Mouse (Mus musculus): Measurements from ENCODE around the gene Kctd15. TPM values are rescaled to one million over a fixed set of nuclear protein-coding genes. Genes with fewer than 3 reads are reported as not detected.
A peak's percentile ranks its signal among the peaks of the same experiment; 100 is the strongest.

Gene Kctd15
- 54.5 and 61.6 TPM in 2 replicates for polyA plus RNA-seq (2016; fragmentation: Nextera tagmentation; extraction: Ambion mirVana)

DNA sequence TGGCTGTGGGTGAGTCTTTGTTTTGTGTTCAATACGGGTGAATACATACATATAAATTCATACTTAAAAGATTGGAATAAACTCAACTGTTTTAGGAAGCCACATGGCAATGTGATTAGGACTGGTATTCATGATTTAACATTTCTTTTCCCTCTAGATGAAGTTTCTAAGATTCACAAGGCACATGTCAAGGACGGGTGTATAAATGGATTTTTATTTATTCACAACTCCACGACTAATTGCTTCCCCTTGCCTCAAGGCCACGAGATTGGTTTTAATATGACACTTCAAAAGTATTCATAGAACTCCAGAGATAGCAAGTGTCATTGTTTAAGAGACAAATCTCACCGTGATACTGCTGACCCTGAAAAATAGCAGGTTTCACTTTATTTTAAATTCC lies at the start of gene Kctd15:
Kctd15 (minus strand) TSS at position 101 of the 400 bp plus-strand sequence.
- H3K9ac ChIP-seq, result peak within 1 kb of the TSS; percentile 95
- ATAC-seq (ENCODE audit: insufficient number of reproducible peaks, insufficient read depth, low FRiP score, low TSS enrichment), result no peak
- no peaks in the 10 kb centered on the region for H3K9me3 ChIP-seq
- no peaks in the 10 kb centered on the region for H3K27me3 ChIP-seq
- no peaks in the 10 kb centered on the region for H3K36me3 ChIP-seq
- H3K4me2 ChIP-seq (replicated peaks), result peak within 1 kb of the TSS; percentile 82
- peak within 1 kb of the TSS; percentile 100 for H3K27ac ChIP-seq
- 61% methylated on average over 5 of the region's 5 CpGs for WGBS
- H3K4me3 ChIP-seq, result peak within 1 kb of the TSS; percentile 89
- H3K4me1 ChIP-seq, result peaks cover 9% of the 10 kb centered on the region

GRCm38 (mm10) chr7:34704401-34704800 lies 47.9 kb upstream of the Kctd15 start:
- H3K36me3 ChIP-seq, result no peaks in the 10 kb centered on the region
- 0 out of 2 replicates have a peak, but pooled peaks cover 2% of the 10 kb centered on the region for H3K9me3 ChIP-seq
- H3K4me2 ChIP-seq (replicated peaks), result no peak overlapping the region
- peak overlapping the region; percentile 6; the same call in 1 of the 2 replicates for H3K27ac ChIP-seq
- no peak overlapping the region for H3K9ac ChIP-seq
- H3K4me3 ChIP-seq, result no peak overlapping the region
- H3K27me3 ChIP-seq, result 0 out of 2 replicates have a peak, but pooled peaks cover 2% of the 10 kb centered on the region
- no peak for ATAC-seq (ENCODE audit: insufficient number of reproducible peaks, insufficient read depth, low FRiP score, low TSS enrichment)
- 46% methylated on average over 4 of the region's 4 CpGs for WGBS
- peaks cover 10% of the 10 kb centered on the region; the same call in 1 of the 2 replicates for H3K4me1 ChIP-seq

- Histone ChIP-seq H3K4me2 (replicated peaks) (no peak overlapping the region), H3K27me3 (no peaks in the 10 kb centered on the region), H3K4me3 (no peak overlapping the region), H3K27ac (no peak overlapping the region), H3K9ac (no peak overlapping the region), H3K36me3 (no peaks in the 10 kb centered on the region), H3K9me3 (0 out of 2 replicates have a peak, but pooled peaks cover 2% of the 10 kb centered on the region), H3K4me1 (peaks cover 10% of the 10 kb centered on the region; the same call in 1 of the 2 replicates)
- 53% methylated on average over 4 of the region's 4 CpGs for WGBS
- ATAC-seq (ENCODE audit: insufficient number of reproducible peaks, insufficient read depth, low FRiP score, low TSS enrichment), result no peak
Measured at GRCm38 (mm10) chr7:34703437-34703836, 46.9 kb upstream of the Kctd15 start.

- ATAC-seq (ENCODE audit: insufficient number of reproducible peaks, insufficient read depth, low FRiP score, low TSS enrichment), result no peak
- H3K9ac ChIP-seq, result no peak overlapping the region
- no peak overlapping the region for H3K27ac ChIP-seq
Measured at GRCm38 (mm10) chr7:34702718-34703351, 46.3 kb upstream of the Kctd15 start.

GRCm38 (mm10) chr7:34699888-34700287 lies 43.4 kb upstream of the Kctd15 start:
- Histone ChIP-seq H3K27me3 (no peaks in the 10 kb centered on the region), H3K9me3 (no peaks in the 10 kb centered on the region), H3K4me3 (no peak overlapping the region), H3K36me3 (no peaks in the 10 kb centered on the region), H3K27ac (no peak overlapping the region), H3K4me1 (peaks cover 3% of the 10 kb centered on the region; the same call in 1 of the 2 replicates), H3K4me2 (replicated peaks) (no peak overlapping the region), H3K9ac (no peak overlapping the region)
- 74% methylated on average over 3 of the region's 3 CpGs for WGBS
- no peak for ATAC-seq (ENCODE audit: insufficient number of reproducible peaks, insufficient read depth, low FRiP score, low TSS enrichment)

More at GRCm38 (mm10) chr7:34702718-34703351, 46.3 kb upstream of the Kctd15 start:
- Histone ChIP-seq H3K36me3 (no peaks in the 10 kb centered on the region), H3K9me3 (no peaks in the 10 kb centered on the region), H3K4me2 (replicated peaks) (no peak overlapping the region), H3K4me1 (peaks cover 10% of the 10 kb centered on the region; the same call in 1 of the 2 replicates), H3K4me3 (no peak overlapping the region), H3K27me3 (no peaks in the 10 kb centered on the region)
- WGBS, result 17% methylated on average over 11 of the region's 11 CpGs

GRCm38 (mm10) chr7:34698221-34698620 lies 41.7 kb upstream of the Kctd15 start:
- no peak overlapping the region for H3K9ac ChIP-seq
- H3K4me3 ChIP-seq, result no peak overlapping the region
- H3K27me3 ChIP-seq, result no peaks in the 10 kb centered on the region
- 87% methylated on average over 9 of the region's 9 CpGs for WGBS
- H3K36me3 ChIP-seq, result no peaks in the 10 kb centered on the region
- no peak overlapping the region for H3K27ac ChIP-seq
- H3K4me2 ChIP-seq (replicated peaks), result no peak overlapping the region
- no peaks in the 10 kb centered on the region for H3K9me3 ChIP-seq
- H3K4me1 ChIP-seq, result no peaks in the 10 kb centered on the region
- no peak for ATAC-seq (ENCODE audit: insufficient number of reproducible peaks, insufficient read depth, low FRiP score, low TSS enrichment)

GRCm38 (mm10) chr7:34696086-34696485 lies 39.6 kb upstream of the Kctd15 start:
- Histone ChIP-seq H3K27me3 (no peaks in the 10 kb centered on the region), H3K9ac (no peak overlapping the region), H3K36me3 (no peaks in the 10 kb centered on the region), H3K4me1 (peaks cover 3% of the 10 kb centered on the region; the same call in 1 of the 2 replicates), H3K4me3 (no peak overlapping the region), H3K9me3 (no peaks in the 10 kb centered on the region), H3K4me2 (replicated peaks) (no peak overlapping the region), H3K27ac (no peak overlapping the region)
- ATAC-seq (ENCODE audit: insufficient number of reproducible peaks, insufficient read depth, low FRiP score, low TSS enrichment), result no peak
- 73% methylated on average over 9 of the region's 9 CpGs for WGBS

GRCm38 (mm10) chr7:34694898-34695297 lies 38.4 kb upstream of the Kctd15 start:
- WGBS, result 68% methylated on average over 9 of the region's 9 CpGs
- Histone ChIP-seq H3K27me3 (no peaks in the 10 kb centered on the region), H3K27ac (no peak overlapping the region), H3K4me1 (peaks cover 10% of the 10 kb centered on the region; the same call in 1 of the 2 replicates), H3K36me3 (no peaks in the 10 kb centered on the region), H3K4me3 (no peak overlapping the region), H3K9me3 (no peaks in the 10 kb centered on the region), H3K9ac (no peak overlapping the region), H3K4me2 (replicated peaks) (no peak overlapping the region)
- ATAC-seq (ENCODE audit: insufficient number of reproducible peaks, insufficient read depth, low FRiP score, low TSS enrichment), result no peak

DNA sequence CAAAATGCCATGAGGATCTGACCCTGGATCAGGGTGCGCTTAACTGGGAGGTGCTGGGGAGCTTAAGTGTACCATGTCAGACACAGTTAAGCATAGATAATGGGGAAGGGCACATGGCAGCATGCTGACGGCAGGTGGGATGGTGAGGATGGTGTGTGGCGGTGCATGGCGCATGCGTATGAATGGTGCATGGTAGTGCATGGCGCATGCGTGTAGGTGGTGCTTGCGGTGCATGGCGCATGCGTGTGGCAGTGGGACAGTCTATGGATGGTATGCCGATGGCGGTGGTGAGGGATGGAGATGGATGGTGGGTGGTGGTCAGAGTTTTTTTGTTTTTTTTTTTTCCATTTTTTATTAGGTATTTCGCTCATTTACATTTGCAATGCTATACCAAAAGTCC lies 37.4 kb upstream of the Kctd15 start:
- Histone ChIP-seq H3K4me3 (no peak overlapping the region), H3K27ac (no peak overlapping the region), H3K9ac (no peak overlapping the region), H3K4me2 (replicated peaks) (no peak overlapping the region), H3K9me3 (no peaks in the 10 kb centered on the region), H3K36me3 (no peaks in the 10 kb centered on the region), H3K27me3 (no peaks in the 10 kb centered on the region), H3K4me1 (peaks cover 14% of the 10 kb centered on the region; the same call in 1 of the 2 replicates)
- 97% methylated on average over 13 of the region's 13 CpGs for WGBS
- ATAC-seq (ENCODE audit: insufficient number of reproducible peaks, insufficient read depth, low FRiP score, low TSS enrichment), result no peak

GRCm38 (mm10) chr7:34693072-34693471 lies 36.5 kb upstream of the Kctd15 start:
- Histone ChIP-seq H3K9me3 (no peaks in the 10 kb centered on the region), H3K4me1 (peaks cover 14% of the 10 kb centered on the region; the same call in 1 of the 2 replicates), H3K36me3 (no peaks in the 10 kb centered on the region), H3K27ac (no peak overlapping the region), H3K27me3 (no peaks in the 10 kb centered on the region), H3K9ac (no peak overlapping the region), H3K4me2 (replicated peaks) (no peak overlapping the region), H3K4me3 (no peak overlapping the region)
- WGBS, result 79% methylated on average over 4 of the region's 4 CpGs
- no peak for ATAC-seq (ENCODE audit: insufficient number of reproducible peaks, insufficient read depth, low FRiP score, low TSS enrichment)

DNA sequence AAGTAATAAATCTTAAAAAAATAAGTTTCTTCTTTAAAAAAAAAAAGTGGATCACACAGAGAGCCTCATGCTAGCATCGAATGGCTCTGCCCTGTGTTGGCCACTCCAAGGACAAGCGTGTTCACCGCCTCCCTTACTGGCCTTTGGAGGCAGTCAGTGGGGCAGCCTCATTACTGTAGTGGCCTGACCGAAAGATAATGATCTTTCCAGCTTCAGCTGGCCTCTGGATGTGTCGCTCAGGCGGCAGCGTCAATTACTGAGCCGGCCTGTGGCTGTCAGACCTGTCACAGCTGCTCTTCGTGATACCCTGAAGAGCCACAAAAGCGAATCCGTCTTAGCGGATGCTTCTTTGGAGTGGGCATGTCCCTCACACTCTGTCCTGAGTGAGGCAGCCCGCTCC lies 33.6 kb upstream of the Kctd15 start:
- no peaks in the 10 kb centered on the region for H3K27me3 ChIP-seq
- 55% methylated on average over 13 of the region's 13 CpGs for WGBS
- no peak overlapping the region for H3K4me2 ChIP-seq (replicated peaks)
- no peaks in the 10 kb centered on the region for H3K9me3 ChIP-seq
- ATAC-seq (ENCODE audit: insufficient number of reproducible peaks, insufficient read depth, low FRiP score, low TSS enrichment), result no peak
- no peak overlapping the region for H3K9ac ChIP-seq
- H3K4me3 ChIP-seq, result no peak overlapping the region
- H3K36me3 ChIP-seq, result no peaks in the 10 kb centered on the region
- H3K27ac ChIP-seq, result no peak overlapping the region
- peaks cover 17% of the 10 kb centered on the region; the same call in 1 of the 2 replicates for H3K4me1 ChIP-seq

- no peak overlapping the region for H3K4me2 ChIP-seq (replicated peaks)
- no peaks in the 10 kb centered on the region for H3K27me3 ChIP-seq
- no peak for ATAC-seq (ENCODE audit: insufficient number of reproducible peaks, insufficient read depth, low FRiP score, low TSS enrichment)
- no peaks in the 10 kb centered on the region for H3K9me3 ChIP-seq
- no peak overlapping the region for H3K27ac ChIP-seq
- H3K36me3 ChIP-seq, result no peaks in the 10 kb centered on the region
- H3K9ac ChIP-seq, result no peak overlapping the region
- 42% methylated on average over 6 of the region's 6 CpGs for WGBS
- H3K4me3 ChIP-seq, result no peak overlapping the region
- peaks cover 17% of the 10 kb centered on the region; the same call in 1 of the 2 replicates for H3K4me1 ChIP-seq
Measured at GRCm38 (mm10) chr7:34689028-34689427, 32.5 kb upstream of the Kctd15 start.

Data from embryonic facial prominence, embryonic 12.5 days (tissue).